Mouse (Mus musculus) thymus, adult 2 months (tissue): ENCODE measurements around the gene Megf11. TPM values are rescaled to one million over a fixed set of nuclear protein-coding genes. Genes with fewer than 3 reads are reported as not detected.
"Not testable (repeated sequence)": the region's sequence is repeated elsewhere in the genome, so short reads cannot be mapped to it uniquely, and the experiment has no call there.

Experiments
- DNase-seq: peaks from one replicate; pipeline ENCODE4 v3.0.0; 2021
- H3K27ac ChIP-seq: fragments of 200-500 bp; 2 replicates; pipeline ENCODE4 v1.5.1; 2012; ENCODE audit warnings: low read length, control low read depth; ENCODE audit not compliant: control insufficient read depth, insufficient read depth
- H3K27me3 ChIP-seq: fragments of 200-500 bp; 2 replicates; pipeline ENCODE4 v1.6.1; 2012; ENCODE audit warnings: mild to moderate bottlenecking, low read length, moderate library complexity, mixed read lengths; ENCODE audit not compliant: control insufficient read depth, insufficient read depth
- H3K36me3 ChIP-seq: fragments of 200-500 bp; 2 replicates; pipeline ENCODE4 v1.6.1; 2012; ENCODE audit warnings: mild to moderate bottlenecking, low read length, moderate library complexity; ENCODE audit not compliant: control insufficient read depth, insufficient read depth
- H3K4me1 ChIP-seq: fragments of 200-500 bp; replicated peaks from 2 replicates; pipeline ENCODE4 v1.6.1; 2012; ENCODE audit warnings: low read length; ENCODE audit not compliant: control insufficient read depth, insufficient read depth
- H3K4me3 ChIP-seq: fragments of 200-500 bp; 2 replicates; pipeline ENCODE4 v1.5.1; 2012; ENCODE audit warnings: mild to moderate bottlenecking, low read length, control low read depth, moderate library complexity; ENCODE audit not compliant: control insufficient read depth, insufficient read depth
- CTCF ChIP-seq: fragments of 200-500 bp; IDR thresholded peaks from 2 replicates; pipeline ENCODE4 v1.5.1; 2012; ENCODE audit warnings: mild to moderate bottlenecking, control low read depth, low read length, moderate library complexity, borderline replicate concordance; ENCODE audit not compliant: control insufficient read depth, poor library complexity, insufficient read depth; ENCODE audit errors: extremely low read depth
- POLR2A ChIP-seq: fragments of 200-500 bp; IDR thresholded peaks from 2 replicates; pipeline ENCODE4 v1.6.1; 2012; ENCODE audit warnings: mild to moderate bottlenecking, low read length, control low read depth, moderate library complexity; ENCODE audit not compliant: control insufficient read depth, poor library complexity, insufficient read depth; ENCODE audit errors: extremely low read depth
- WGBS: fragments of 180-500 bp; shearing (Covaris S2); methylation state at CpG from one replicate; pipeline ENCODE4 v1.1.7; 2018; 5-methylcytosine and 5-hydroxymethylcytosine counted together
- polyA plus RNA-seq: library from polyadenylated mRNA; depleted of rRNA; stranded (reverse); fragments of >200 nt; gene quantifications from 2 replicates; pipeline ENCODE4 v1.2.3, GENCODE M21; 2012

Megf11 gene
- polyA plus RNA-seq, 1 experiment: 0.70 TPM

DNA sequence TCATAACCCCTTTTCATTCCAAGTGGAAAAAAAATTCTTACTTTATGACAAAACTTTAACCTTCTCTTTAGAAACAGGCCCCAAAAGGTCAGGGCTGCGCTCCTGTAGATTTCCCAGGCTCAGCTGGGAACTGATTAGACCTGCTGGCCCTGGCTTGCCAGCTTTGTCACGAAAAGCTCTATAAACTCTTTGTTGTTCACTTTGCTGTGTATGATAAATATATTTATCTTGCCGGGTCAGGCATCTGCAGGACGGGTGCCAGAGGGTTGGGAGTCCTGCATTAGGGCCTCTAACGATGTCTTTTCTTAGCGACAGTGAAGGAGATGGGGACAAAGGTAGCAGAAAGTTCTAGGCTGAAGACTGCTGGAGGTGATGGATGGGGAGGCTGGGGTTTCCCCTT is 87.3 kb downstream of the Megf11 start:
- no peak overlapping the region for H3K27ac ChIP-seq
- DNase-seq: no peak
- no peaks in the 10 kb centered on the region for H3K4me1 ChIP-seq
- no peak overlapping the region for H3K4me3 ChIP-seq
- no peak for TF ChIP-seq CTCF
- TF ChIP-seq POLR2A: no peak
- WGBS: 39% methylated on average over 6 of the region's 6 CpGs
- H3K36me3 ChIP-seq: no peaks in the 10 kb centered on the region
- H3K27me3 ChIP-seq: no peaks in the 10 kb centered on the region

DNA sequence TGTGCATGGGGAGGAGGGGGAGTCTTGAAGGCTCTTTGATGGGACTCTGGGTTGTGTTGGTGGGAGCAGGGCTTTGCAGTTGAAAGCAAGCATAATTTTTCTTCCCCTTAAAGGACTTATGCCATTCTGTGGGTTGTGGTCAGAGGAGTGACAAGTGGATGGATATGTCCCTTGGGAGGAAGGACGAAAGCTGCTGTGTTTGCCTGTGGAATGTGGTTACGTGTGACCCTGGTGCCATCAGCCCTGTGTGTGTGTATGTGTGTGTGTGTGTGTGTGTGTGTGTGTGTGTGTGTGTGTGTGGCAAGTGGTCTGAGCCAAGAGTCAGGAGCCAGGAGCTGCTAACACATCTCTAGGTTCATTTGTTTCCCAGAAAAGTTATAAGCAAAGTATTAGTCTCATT is 87.7 kb downstream of the Megf11 start:
- WGBS: 8% methylated on average over 2 of the region's 2 CpGs
- Histone ChIP-seq H3K4me1 (no peaks in the 10 kb centered on the region), H3K27ac (no peak overlapping the region), H3K4me3 (no peak overlapping the region), H3K27me3 (no peaks in the 10 kb centered on the region), H3K36me3 (no peaks in the 10 kb centered on the region)
- no peak for DNase-seq
- TF ChIP-seq POLR2A (no peak), CTCF (no peak)

DNA sequence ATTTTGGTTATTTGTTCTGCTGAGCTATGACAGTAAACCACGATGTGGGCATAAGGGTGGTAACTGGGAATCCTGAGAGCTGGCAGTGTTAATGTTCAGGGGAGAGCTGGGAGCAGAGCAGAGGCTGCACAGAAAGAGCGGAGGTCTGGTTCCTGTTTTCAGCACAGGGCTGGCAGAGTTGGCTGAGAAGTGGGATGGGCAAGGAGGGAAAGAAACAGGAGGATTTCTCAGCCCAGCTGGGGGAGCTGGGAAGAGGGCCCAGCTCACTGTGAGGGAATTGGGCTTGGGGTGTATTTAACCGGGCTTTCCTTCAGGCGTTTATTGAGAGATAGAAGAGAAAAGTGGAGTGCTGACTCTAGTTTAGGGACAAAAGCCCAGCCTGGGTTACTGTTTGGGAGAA is 88.3 kb downstream of the Megf11 start:
- no peak overlapping the region for H3K27ac ChIP-seq

GRCm38 (mm10) chr9:64474142-64474541 is 88.7 kb downstream of the Megf11 start:
- H3K27me3 ChIP-seq: no peaks in the 10 kb centered on the region
- no peak overlapping the region for H3K4me3 ChIP-seq
- TF ChIP-seq POLR2A: no peak
- no peak for TF ChIP-seq CTCF
- H3K36me3 ChIP-seq: no peaks in the 10 kb centered on the region
- H3K27ac ChIP-seq: no peak overlapping the region
- DNase-seq: no peak
- no peaks in the 10 kb centered on the region for H3K4me1 ChIP-seq
- 67% methylated on average over 4 of the region's 4 CpGs for WGBS

More for the DNA sequence above, 88.3 kb downstream of the Megf11 start:
- WGBS: 47% methylated on average over 4 of the region's 4 CpGs
- DNase-seq: no peak
- Histone ChIP-seq H3K4me1 (no peaks in the 10 kb centered on the region), H3K36me3 (no peaks in the 10 kb centered on the region), H3K27me3 (no peaks in the 10 kb centered on the region), H3K4me3 (no peak overlapping the region)
- TF ChIP-seq CTCF: no peak
- TF ChIP-seq POLR2A: no peak

GRCm38 (mm10) chr9:64475942-64476341 is 90.5 kb downstream of the Megf11 start:
- no peak for TF ChIP-seq POLR2A
- no peak for TF ChIP-seq CTCF
- Histone ChIP-seq H3K36me3 (no peaks in the 10 kb centered on the region), H3K4me1 (no peaks in the 10 kb centered on the region), H3K4me3 (no peak overlapping the region), H3K27ac (no peak overlapping the region), H3K27me3 (no peaks in the 10 kb centered on the region)
- WGBS: 65% methylated on average over 2 of the region's 2 CpGs
- DNase-seq: no peak

DNA sequence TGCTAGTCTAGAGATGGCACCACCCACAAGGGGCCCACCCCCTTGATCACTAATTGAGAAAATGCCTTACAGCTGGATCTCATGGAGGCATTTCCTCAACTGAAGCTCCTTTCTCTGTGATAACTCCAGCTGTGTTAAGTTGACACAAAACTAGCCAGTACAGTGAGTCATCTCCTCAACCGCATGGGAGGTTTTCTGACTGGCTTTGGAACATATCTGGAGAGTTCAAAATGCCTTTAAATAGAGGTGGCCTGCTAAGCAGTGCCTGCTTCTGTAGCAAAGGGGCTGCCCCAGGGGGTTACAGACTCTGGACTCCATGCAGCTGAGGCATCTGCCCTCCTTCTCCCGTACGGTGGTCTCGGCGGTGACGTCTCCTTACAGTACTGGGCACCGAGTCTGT is 92.0 kb downstream of the Megf11 start:
- not testable (repeated sequence) for H3K27ac ChIP-seq, H3K27me3 ChIP-seq, H3K4me1 ChIP-seq, H3K36me3 ChIP-seq, H3K4me3 ChIP-seq, DNase-seq
- whole genome bisulfite sequencing: 97% methylated on average over 7 of the region's 7 CpGs

- Histone ChIP-seq H3K27ac (no peak overlapping the region), H3K4me3 (no peak overlapping the region)
- WGBS: 92% methylated on average over 5 of the region's 5 CpGs
Measured at GRCm38 (mm10) chr9:64482126-64482525, 96.7 kb downstream of the Megf11 start.

More at GRCm38 (mm10) chr9:64482126-64482525, 96.7 kb downstream of the Megf11 start:
- DNase-seq: no peak
- H3K4me1 ChIP-seq: no peaks in the 10 kb centered on the region
- no peaks in the 10 kb centered on the region for H3K36me3 ChIP-seq
- no peaks in the 10 kb centered on the region for H3K27me3 ChIP-seq
- TF ChIP-seq POLR2A (no peak), CTCF (no peak)
